Mouse (Mus musculus) midbrain, embryonic 15.5 days (tissue): ENCODE data around the gene Obscn. TPM values are rescaled to one million over a fixed set of nuclear protein-coding genes. Genes with fewer than 3 reads are reported as not detected.

Source experiments
- microRNA-seq: library from miRNA; unstranded; fragments of <30 nt; microRNA quantifications from one replicate; pipeline ENCODE4, GENCODE M21; 2016
- polyA plus RNA-seq: library from polyadenylated mRNA; unstranded; fragments of >200 nt; fragmentation: Nextera tagmentation; extraction: Ambion mirVana; gene quantifications from 2 replicates; pipeline ENCODE4 v1.2.1, GENCODE M21; 2015

Gene Obscn
- polyA plus RNA-seq, 1 experiment from 2014 or later, result 0.28 TPM

Small RNAs within 50 kb of the gene (microRNA-seq; reads per million reads assigned to microRNA genes)
- not detected for gene Gm44313

Other genes with a start within 250 kb of the Obscn start
- gene Zfp39, start 232.2 kb downstream of the Obscn start, polyA plus RNA-seq, result 7.1 TPM in 2 replicates
- not detected in 2 replicates for gene Btnl10, start 218.5 kb downstream of the Obscn start, polyA plus RNA-seq
- gene Rnf187, start 197.5 kb downstream of the Obscn start, polyA plus RNA-seq, result 626 and 662 TPM in 2 replicates
- 311 and 338 TPM in 2 replicates for gene Hist3h2ba, start 187.5 kb downstream of the Obscn start, polyA plus RNA-seq
- 119 and 121 TPM in 2 replicates for gene Hist3h2a, start 181.7 kb downstream of the Obscn start, polyA plus RNA-seq
- 1.5 and 2.0 TPM in 2 replicates for gene Trim17, start 181.7 kb downstream of the Obscn start, polyA plus RNA-seq
- 22.1 and 24.1 TPM in 2 replicates for gene Trim11, start 158.3 kb downstream of the Obscn start, polyA plus RNA-seq
- 7.2 and 8.7 TPM in 2 replicates for gene Iba57, start 27.3 kb upstream of the Obscn start, polyA plus RNA-seq
- 0.13 and 0.28 TPM in 2 replicates for gene Gjc2, start 46.8 kb upstream of the Obscn start, polyA plus RNA-seq
- gene Guk1, start 55.8 kb upstream of the Obscn start, polyA plus RNA-seq, result 232 and 257 TPM in 2 replicates
- gene Mrpl55, start 66.1 kb upstream of the Obscn start, polyA plus RNA-seq, result 89.8 and 93.2 TPM in 2 replicates
- 24.3 and 27.7 TPM in 2 replicates for gene 2310033P09Rik, start 71.9 kb upstream of the Obscn start, polyA plus RNA-seq
- gene Arf1, start 91.9 kb upstream of the Obscn start, polyA plus RNA-seq, result 645 TPM in 2 replicates
- 0.43 and 0.61 TPM in 2 replicates for gene Wnt3a, start 154.3 kb upstream of the Obscn start, polyA plus RNA-seq
- gene Wnt9a, start 170.5 kb upstream of the Obscn start, polyA plus RNA-seq, result 3.8 and 3.9 TPM in 2 replicates
- gene Prss38, start 239.3 kb upstream of the Obscn start, polyA plus RNA-seq, result 0.18 TPM in 1 of 2 replicates, not detected in the other